Mouse (Mus musculus): ENCODE data around the gene Ifrd2. TPM values are rescaled to one million over a fixed set of nuclear protein-coding genes. Genes with fewer than 3 reads are reported as not detected.

Gene Ifrd2
- polyA plus RNA-seq, 1 experiment from 2014 or later: 17.8 TPM

DNA sequence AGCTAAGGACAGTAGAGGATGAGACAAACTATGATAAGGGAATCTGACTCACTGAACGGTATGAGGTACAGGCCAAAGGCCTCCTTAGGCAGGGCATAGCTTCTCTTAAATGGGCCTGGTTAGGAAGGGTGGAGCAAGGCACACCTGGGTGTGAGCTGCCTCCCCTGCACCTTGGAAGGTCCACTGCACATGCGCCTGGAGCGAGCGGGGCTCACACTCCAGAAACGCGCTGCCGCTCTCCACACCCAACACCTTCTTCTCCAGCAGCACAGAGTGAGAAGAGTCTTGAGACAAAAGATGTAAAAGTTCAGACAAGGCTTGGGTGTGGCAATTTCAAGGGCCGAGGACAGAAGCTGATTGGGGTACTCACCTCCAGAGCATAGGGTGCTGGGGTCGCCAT, 12.0 kb downstream of the Ifrd2 start:
- no peaks in the 10 kb centered on the region for H3K36me3 ChIP-seq (ENCODE audit: control insufficient read depth, insufficient read depth, low read length)
- no peaks in the 10 kb centered on the region for H3K27me3 ChIP-seq (ENCODE audit: control insufficient read depth, insufficient read depth, low read length)
- H3K4me1 ChIP-seq (ENCODE audit: control insufficient read depth, insufficient read depth, low read length): 0 out of 2 replicates have a peak, but pooled peaks cover 3% of the 10 kb centered on the region
- WGBS: 90% methylated on average over 9 of the region's 9 CpGs
- H3K4me2 ChIP-seq (ENCODE audit: low read depth, low read length): no peak overlapping the region
- no peaks in the 10 kb centered on the region for H3K9me3 ChIP-seq (ENCODE audit: control insufficient read depth, low read length)
- ATAC-seq (ENCODE audit: low read depth): no peak
- H3K9ac ChIP-seq (replicated peaks; ENCODE audit: low read depth, low read length): no peak overlapping the region
- no peak overlapping the region for H3K4me3 ChIP-seq (ENCODE audit: low read depth, low read length)
- H3K27ac ChIP-seq (ENCODE audit: low read depth, low read length): no peak overlapping the region

- Histone ChIP-seq H3K4me1 (ENCODE audit: control insufficient read depth, insufficient read depth, low read length) (0 out of 2 replicates have a peak, but pooled peaks cover 7% of the 10 kb centered on the region), H3K4me2 (ENCODE audit: low read depth, low read length) (no peak overlapping the region), H3K27me3 (ENCODE audit: control insufficient read depth, insufficient read depth, low read length) (no peaks in the 10 kb centered on the region), H3K9me3 (ENCODE audit: control insufficient read depth, low read length) (no peaks in the 10 kb centered on the region), H3K27ac (ENCODE audit: low read depth, low read length) (no peak overlapping the region), H3K4me3 (ENCODE audit: low read depth, low read length) (no peak overlapping the region), H3K9ac (replicated peaks; ENCODE audit: low read depth, low read length) (no peak overlapping the region), H3K36me3 (ENCODE audit: control insufficient read depth, insufficient read depth, low read length) (no peaks in the 10 kb centered on the region)
- 0 out of 2 replicates have a peak, but pooled peaks have one; percentile 29 for ATAC-seq (ENCODE audit: low read depth)
- WGBS: 65% methylated on average over 14 of the region's 14 CpGs
Measured at GRCm38 (mm10) chr9:107599842-107600241, 12.4 kb downstream of the Ifrd2 start.

DNA sequence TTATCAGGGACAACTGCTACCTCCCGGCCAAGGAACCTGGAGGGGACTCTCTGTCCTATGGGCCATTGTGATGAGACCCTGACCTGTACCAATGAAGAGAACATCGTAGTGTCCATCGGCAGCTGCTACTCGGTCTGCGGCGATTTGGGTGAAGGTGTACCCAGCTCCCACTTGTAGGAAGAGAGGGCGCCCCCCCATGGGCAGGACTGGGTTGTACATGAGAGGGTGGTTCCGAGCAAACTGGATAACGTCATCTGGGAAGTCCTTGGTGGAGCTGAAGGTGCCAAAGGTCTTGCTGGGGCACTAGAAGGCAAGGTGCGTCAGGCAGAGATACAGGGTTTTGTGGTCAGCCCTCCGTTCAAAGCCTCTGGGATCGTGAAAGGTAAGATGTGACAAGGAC, 13.3 kb downstream of the Ifrd2 start:
- Histone ChIP-seq H3K36me3 (ENCODE audit: control insufficient read depth, insufficient read depth, low read length) (no peaks in the 10 kb centered on the region), H3K4me3 (ENCODE audit: low read depth, low read length) (no peak overlapping the region), H3K27me3 (ENCODE audit: control insufficient read depth, insufficient read depth, low read length) (no peaks in the 10 kb centered on the region), H3K27ac (ENCODE audit: low read depth, low read length) (no peak overlapping the region), H3K4me2 (ENCODE audit: low read depth, low read length) (no peak overlapping the region), H3K9ac (replicated peaks; ENCODE audit: low read depth, low read length) (no peak overlapping the region), H3K4me1 (ENCODE audit: control insufficient read depth, insufficient read depth, low read length) (0 out of 2 replicates have a peak, but pooled peaks cover 8% of the 10 kb centered on the region), H3K9me3 (ENCODE audit: control insufficient read depth, low read length) (no peaks in the 10 kb centered on the region)
- 80% methylated on average over 12 of the region's 12 CpGs for WGBS
- ATAC-seq (ENCODE audit: low read depth): no peak

- Histone ChIP-seq H3K4me1 (ENCODE audit: control insufficient read depth, insufficient read depth, low read length) (0 out of 2 replicates have a peak, but pooled peaks cover 8% of the 10 kb centered on the region), H3K27me3 (ENCODE audit: control insufficient read depth, insufficient read depth, low read length) (no peaks in the 10 kb centered on the region), H3K27ac (ENCODE audit: low read depth, low read length) (no peak overlapping the region), H3K9ac (replicated peaks; ENCODE audit: low read depth, low read length) (no peak overlapping the region), H3K36me3 (ENCODE audit: control insufficient read depth, insufficient read depth, low read length) (no peaks in the 10 kb centered on the region), H3K4me2 (ENCODE audit: low read depth, low read length) (no peak overlapping the region), H3K9me3 (ENCODE audit: control insufficient read depth, low read length) (no peaks in the 10 kb centered on the region), H3K4me3 (ENCODE audit: low read depth, low read length) (no peak overlapping the region)
- ATAC-seq (ENCODE audit: low read depth): no peak
- WGBS: 82% methylated on average over 11 of the region's 11 CpGs
Measured at GRCm38 (mm10) chr9:107601275-107601674, 13.8 kb downstream of the Ifrd2 start.

DNA sequence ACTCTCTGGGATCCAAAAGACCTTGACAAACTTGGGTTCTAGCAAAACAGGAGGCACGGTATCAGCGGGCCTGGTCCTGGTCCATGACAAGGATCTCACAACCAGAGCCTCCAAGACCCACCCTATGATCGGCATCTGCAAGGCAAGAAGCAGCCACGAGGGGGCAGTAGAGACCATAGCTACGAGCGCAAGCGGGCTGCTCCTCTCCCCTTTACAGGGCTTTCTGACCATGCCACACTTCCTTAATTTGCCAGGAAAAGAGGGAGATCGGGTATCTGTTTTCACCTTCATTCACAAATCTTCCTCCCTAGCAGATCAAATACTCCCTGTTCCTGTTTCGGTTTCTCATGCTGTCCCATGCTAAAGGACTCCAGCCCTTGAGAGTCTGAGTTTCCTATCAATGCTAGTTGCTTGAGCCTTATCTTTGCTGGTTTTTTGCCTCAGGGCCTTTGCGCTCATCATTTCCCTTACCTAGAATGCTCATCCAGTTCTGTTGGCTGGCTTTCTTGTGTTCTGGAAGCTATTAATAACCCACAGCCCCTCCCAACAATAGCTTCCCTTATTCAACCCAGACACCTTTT, 14.7 kb downstream of the Ifrd2 start:
- Histone ChIP-seq H3K27me3 (ENCODE audit: control insufficient read depth, insufficient read depth, low read length) (no peaks in the 10 kb centered on the region), H3K27ac (ENCODE audit: low read depth, low read length) (peak overlapping the region; percentile 10; the same call in 1 of the 2 replicates), H3K9me3 (ENCODE audit: control insufficient read depth, low read length) (no peaks in the 10 kb centered on the region), H3K4me2 (ENCODE audit: low read depth, low read length) (no peak overlapping the region), H3K4me3 (ENCODE audit: low read depth, low read length) (no peak overlapping the region), H3K4me1 (ENCODE audit: control insufficient read depth, insufficient read depth, low read length) (0 out of 2 replicates have a peak, but pooled peaks cover 8% of the 10 kb centered on the region), H3K9ac (replicated peaks; ENCODE audit: low read depth, low read length) (no peak overlapping the region), H3K36me3 (ENCODE audit: control insufficient read depth, insufficient read depth, low read length) (no peaks in the 10 kb centered on the region)
- 15% methylated on average over 10 of the region's 10 CpGs for WGBS
- peak; percentile 68; the same call in 1 of the 2 replicates for ATAC-seq (ENCODE audit: low read depth)

GRCm38 (mm10) chr9:107603251-107603650, 15.8 kb downstream of the Ifrd2 start:
- Histone ChIP-seq H3K27ac (ENCODE audit: low read depth, low read length) (no peak overlapping the region), H3K9ac (replicated peaks; ENCODE audit: low read depth, low read length) (no peak overlapping the region), H3K4me1 (ENCODE audit: control insufficient read depth, insufficient read depth, low read length) (0 out of 2 replicates have a peak, but pooled peaks cover 15% of the 10 kb centered on the region), H3K4me2 (ENCODE audit: low read depth, low read length) (no peak overlapping the region), H3K4me3 (ENCODE audit: low read depth, low read length) (no peak overlapping the region), H3K9me3 (ENCODE audit: control insufficient read depth, low read length) (no peaks in the 10 kb centered on the region), H3K27me3 (ENCODE audit: control insufficient read depth, insufficient read depth, low read length) (no peaks in the 10 kb centered on the region), H3K36me3 (ENCODE audit: control insufficient read depth, insufficient read depth, low read length) (no peaks in the 10 kb centered on the region)
- no peak for ATAC-seq (ENCODE audit: low read depth)
- WGBS: 78% methylated on average over 6 of the region's 6 CpGs

- Histone ChIP-seq H3K4me1 (ENCODE audit: control insufficient read depth, insufficient read depth, low read length) (0 out of 2 replicates have a peak, but pooled peaks cover 15% of the 10 kb centered on the region), H3K36me3 (ENCODE audit: control insufficient read depth, insufficient read depth, low read length) (no peaks in the 10 kb centered on the region), H3K4me2 (ENCODE audit: low read depth, low read length) (0 out of 2 replicates have a peak overlapping the region, but pooled peaks have one; percentile 6), H3K9me3 (ENCODE audit: control insufficient read depth, low read length) (no peaks in the 10 kb centered on the region), H3K27ac (ENCODE audit: low read depth, low read length) (no peak overlapping the region), H3K27me3 (ENCODE audit: control insufficient read depth, insufficient read depth, low read length) (no peaks in the 10 kb centered on the region), H3K4me3 (ENCODE audit: low read depth, low read length) (no peak overlapping the region), H3K9ac (replicated peaks; ENCODE audit: low read depth, low read length) (peak overlapping the region; percentile 16; the same call in 1 of the 2 replicates)
- 39% methylated on average over 22 of the region's 23 CpGs for WGBS
- ATAC-seq (ENCODE audit: low read depth): no peak
Measured at GRCm38 (mm10) chr9:107605041-107605661, 17.7 kb downstream of the Ifrd2 start.

GRCm38 (mm10) chr9:107606591-107606990, 19.1 kb downstream of the Ifrd2 start:
- 14% methylated on average over 9 of the region's 9 CpGs for WGBS
- H3K4me2 ChIP-seq (ENCODE audit: low read depth, low read length): no peak overlapping the region
- no peaks in the 10 kb centered on the region for H3K27me3 ChIP-seq (ENCODE audit: control insufficient read depth, insufficient read depth, low read length)
- H3K4me1 ChIP-seq (ENCODE audit: control insufficient read depth, insufficient read depth, low read length): peaks cover 16% of the 10 kb centered on the region; the same call in 1 of the 2 replicates
- H3K36me3 ChIP-seq (ENCODE audit: control insufficient read depth, insufficient read depth, low read length): no peaks in the 10 kb centered on the region
- no peak overlapping the region for H3K27ac ChIP-seq (ENCODE audit: low read depth, low read length)
- H3K9ac ChIP-seq (replicated peaks; ENCODE audit: low read depth, low read length): no peak overlapping the region
- H3K9me3 ChIP-seq (ENCODE audit: control insufficient read depth, low read length): no peaks in the 10 kb centered on the region
- H3K4me3 ChIP-seq (ENCODE audit: low read depth, low read length): no peak overlapping the region
- no peak for ATAC-seq (ENCODE audit: low read depth)

- no peaks in the 10 kb centered on the region for H3K9me3 ChIP-seq (ENCODE audit: control insufficient read depth, low read length)
- no peaks in the 10 kb centered on the region for H3K36me3 ChIP-seq (ENCODE audit: control insufficient read depth, insufficient read depth, low read length)
- H3K4me1 ChIP-seq (ENCODE audit: control insufficient read depth, insufficient read depth, low read length): peaks cover 21% of the 10 kb centered on the region
- ATAC-seq (ENCODE audit: low read depth): no peak
- H3K27me3 ChIP-seq (ENCODE audit: control insufficient read depth, insufficient read depth, low read length): no peaks in the 10 kb centered on the region
- H3K4me3 ChIP-seq (ENCODE audit: low read depth, low read length): no peak overlapping the region
- no peak overlapping the region for H3K4me2 ChIP-seq (ENCODE audit: low read depth, low read length)
- 62% methylated on average over 2 of the region's 2 CpGs for WGBS
- H3K27ac ChIP-seq (ENCODE audit: low read depth, low read length): no peak overlapping the region
- H3K9ac ChIP-seq (replicated peaks; ENCODE audit: low read depth, low read length): no peak overlapping the region
Measured at GRCm38 (mm10) chr9:107607036-107607435, 19.6 kb downstream of the Ifrd2 start.

Data from neural tube, embryonic 14.5 days (tissue).